Mouse (Mus musculus): ENCODE measurements around the gene Slc50a1.

Slc50a1 gene

GRCm38 (mm10) chr3:89236516-89236915 lies 33.9 kb downstream of the Slc50a1 start:
- intact Hi-C loops (cut with DNase I) = no loop called here

- intact Hi-C loops (cut with DNase I) = no loop called here
Measured at GRCm38 (mm10) chr3:89233562-89234110, 36.7 kb downstream of the Slc50a1 start.

- intact Hi-C loops (cut with DNase I) = no loop called here
Measured at GRCm38 (mm10) chr3:89232614-89233013, 37.8 kb downstream of the Slc50a1 start.

GRCm38 (mm10) chr3:89231772-89232275 lies 38.5 kb downstream of the Slc50a1 start:
- intact Hi-C loops (cut with DNase I) = no loop called here

GRCm38 (mm10) chr3:89231345-89231744 lies 39.0 kb downstream of the Slc50a1 start:
- intact Hi-C loops (cut with DNase I) = no loop called here

GRCm38 (mm10) chr3:89230561-89230960 lies 39.8 kb downstream of the Slc50a1 start:
- intact Hi-C loops (cut with DNase I) = no loop called here

GRCm38 (mm10) chr3:89229276-89229675 lies 41.1 kb downstream of the Slc50a1 start:
- intact Hi-C loops (cut with DNase I) = no loop called here

- intact Hi-C loops (cut with DNase I) = no loop called here
Measured at GRCm38 (mm10) chr3:89228836-89229235, 41.5 kb downstream of the Slc50a1 start, which contains the start of gene Muc1. Gene Muc1, plus strand, starts transcription at chr3:89229057.

GRCm38 (mm10) chr3:89228180-89228549 lies 42.2 kb downstream of the Slc50a1 start:
- intact Hi-C loops (cut with DNase I) = no loop called here

GRCm38 (mm10) chr3:89227307-89228179 lies 42.8 kb downstream of the Slc50a1 start:
- intact Hi-C loops (cut with DNase I) = no loop called here

GRCm38 (mm10) chr3:89226900-89227299 lies 43.5 kb downstream of the Slc50a1 start, which contains the start of gene Mtx1:
Gene Mtx1, minus strand, starts transcription at chr3:89227088.
- intact Hi-C loops (cut with DNase I) = no loop called here

GRCm38 (mm10) chr3:89226361-89226760 lies 44.0 kb downstream of the Slc50a1 start:
- intact Hi-C loops (cut with DNase I) = no loop called here

GRCm38 (mm10) chr3:89225918-89226317 lies 44.5 kb downstream of the Slc50a1 start:
- intact Hi-C loops (cut with DNase I) = no loop called here

GRCm38 (mm10) chr3:89225321-89225815 lies 45.0 kb downstream of the Slc50a1 start:
- intact Hi-C loops (cut with DNase I) = no loop called here

- intact Hi-C loops (cut with DNase I) = no loop called here
Measured at GRCm38 (mm10) chr3:89224796-89225195, 45.6 kb downstream of the Slc50a1 start.

GRCm38 (mm10) chr3:89221167-89221566 lies 49.2 kb downstream of the Slc50a1 start:
- intact Hi-C loops (cut with DNase I) = no loop called here

- intact Hi-C loops (cut with DNase I) = no loop called here
Measured at GRCm38 (mm10) chr3:89219546-89219945, 50.8 kb downstream of the Slc50a1 start.

- intact Hi-C loops (cut with DNase I) = no loop called here
Measured at GRCm38 (mm10) chr3:89218271-89218670, 52.1 kb downstream of the Slc50a1 start.
